Mouse (Mus musculus): ENCODE measurements around the gene Crhr1. TPM values are rescaled to one million over a fixed set of nuclear protein-coding genes. Genes with fewer than 3 reads are reported as not detected.

Crhr1 gene
- polyA plus RNA-seq, 3 experiments from 2014 or later, result not detected

- no peak for ATAC-seq
Measured at GRCm38 (mm10) chr11:104144930-104145329, 12.3 kb downstream of the Crhr1 start.

- no peak for ATAC-seq
Measured at GRCm38 (mm10) chr11:104148787-104149186, 16.1 kb downstream of the Crhr1 start.

- no peak for ATAC-seq
Measured at GRCm38 (mm10) chr11:104150911-104151310, 18.3 kb downstream of the Crhr1 start.

GRCm38 (mm10) chr11:104154332-104154731 lies 21.7 kb downstream of the Crhr1 start:
- no peak for ATAC-seq

- no peak for ATAC-seq
Measured at GRCm38 (mm10) chr11:104154820-104155635, 22.4 kb downstream of the Crhr1 start.

- no peak for ATAC-seq
Measured at GRCm38 (mm10) chr11:104155899-104156298, 23.2 kb downstream of the Crhr1 start.

- ATAC-seq, result no peak
Measured at GRCm38 (mm10) chr11:104156391-104156790, 23.7 kb downstream of the Crhr1 start.

GRCm38 (mm10) chr11:104157603-104158259 lies 25.1 kb downstream of the Crhr1 start:
- no peak for ATAC-seq

GRCm38 (mm10) chr11:104158260-104158907 lies 25.7 kb downstream of the Crhr1 start:
- ATAC-seq, result no peak

GRCm38 (mm10) chr11:104159769-104160272 lies 27.2 kb downstream of the Crhr1 start:
- ATAC-seq, result no peak

- ATAC-seq, result no peak
Measured at GRCm38 (mm10) chr11:104161153-104161552, 28.5 kb downstream of the Crhr1 start.

- ATAC-seq, result no peak
Measured at GRCm38 (mm10) chr11:104164257-104164656, 31.6 kb downstream of the Crhr1 start.

- no peak for ATAC-seq
Measured at GRCm38 (mm10) chr11:104171281-104171781, 38.7 kb downstream of the Crhr1 start.

GRCm38 (mm10) chr11:104178893-104179292 lies 46.2 kb downstream of the Crhr1 start:
- no peak for ATAC-seq

- no peak for ATAC-seq
Measured at GRCm38 (mm10) chr11:104179804-104180203, 47.1 kb downstream of the Crhr1 start.

- no peak for ATAC-seq
Measured at GRCm38 (mm10) chr11:104182141-104182540, 49.5 kb downstream of the Crhr1 start.

- ATAC-seq, result no peak
Measured at GRCm38 (mm10) chr11:104186135-104186836, 53.6 kb downstream of the Crhr1 start, which contains the start of gene Sppl2c. TSS of gene Sppl2c (plus strand) at chr11:104186327.

- ATAC-seq, result no peak
Measured at GRCm38 (mm10) chr11:104186837-104187150, 54.1 kb downstream of the Crhr1 start.

GRCm38 (mm10) chr11:104187766-104188165 lies 55.1 kb downstream of the Crhr1 start:
- ATAC-seq, result no peak

- no peak for ATAC-seq
Measured at GRCm38 (mm10) chr11:104190008-104190407, 57.4 kb downstream of the Crhr1 start.

GRCm38 (mm10) chr11:104195382-104195781 lies 62.7 kb downstream of the Crhr1 start:
- no peak for ATAC-seq

- no peak for ATAC-seq
Measured at GRCm38 (mm10) chr11:104195791-104196190, 63.1 kb downstream of the Crhr1 start.

- ATAC-seq, result no peak
Measured at GRCm38 (mm10) chr11:104197861-104198260, 65.2 kb downstream of the Crhr1 start.
